Mouse (Mus musculus): ENCODE measurements at regions not wholly inside any gene's neighbourhood (a gene's known extent, or its start where the extent isn't known, plus 50 kb on each side); places are given as distances from the start of the nearest gene placed in this dataset.

DNA sequence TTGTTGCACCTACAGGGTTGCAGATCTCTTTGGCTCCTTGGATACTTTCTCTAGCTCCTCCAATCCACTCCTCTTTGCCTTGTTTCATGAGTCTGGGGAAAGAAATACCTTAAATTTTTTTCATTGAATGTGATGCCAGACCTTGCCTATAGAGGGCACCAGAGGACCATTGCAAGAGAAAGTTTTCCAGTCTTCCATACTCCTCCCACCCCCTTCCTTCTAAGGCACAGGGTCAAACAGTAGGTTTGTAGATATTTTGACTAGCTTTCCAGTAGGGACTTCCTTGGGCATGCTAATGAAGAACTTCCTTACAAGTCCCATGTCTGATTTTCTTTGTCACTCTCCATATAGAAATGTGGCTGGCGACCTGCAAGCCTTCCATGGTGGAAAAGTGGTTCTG lies 379.3 kb upstream of the Fam98a start:
- Histone ChIP-seq H3K9me3 (ENCODE audit: control insufficient read depth, low read length) (no peaks in the 10 kb centered on the region), H3K27me3 (ENCODE audit: control insufficient read depth, insufficient read depth, low read length) (no peaks in the 10 kb centered on the region), H3K27ac (replicated peaks; ENCODE audit: low read depth, low read length) (no peak overlapping the region), H3K36me3 (ENCODE audit: control insufficient read depth, insufficient read depth, low read length) (no peaks in the 10 kb centered on the region), H3K4me3 (replicated peaks; ENCODE audit: low read length) (no peak overlapping the region), H3K9ac (ENCODE audit: low read depth, low read length, severe bottlenecking) (no peak overlapping the region), H3K4me1 (ENCODE audit: control insufficient read depth, insufficient read depth, low read length) (no peaks in the 10 kb centered on the region), H3K4me2 (replicated peaks; ENCODE audit: low read depth, low read length, severe bottlenecking) (no peak overlapping the region)
- TF ChIP-seq POLR2A (IDR thresholded peaks at IDR 0.05; ENCODE audit: borderline replicate concordance, extremely low read depth, insufficient read depth, insufficient read length) = no peak
- ATAC-seq (ENCODE audit: low FRiP score, low read depth) = no peak; the same call in 1 of the 2 replicates
- WGBS = 59% methylated on average over 1 of the region's 1 CpGs
- DNase-seq (ENCODE audit: low spot score) = peak; percentile 62

DNA sequence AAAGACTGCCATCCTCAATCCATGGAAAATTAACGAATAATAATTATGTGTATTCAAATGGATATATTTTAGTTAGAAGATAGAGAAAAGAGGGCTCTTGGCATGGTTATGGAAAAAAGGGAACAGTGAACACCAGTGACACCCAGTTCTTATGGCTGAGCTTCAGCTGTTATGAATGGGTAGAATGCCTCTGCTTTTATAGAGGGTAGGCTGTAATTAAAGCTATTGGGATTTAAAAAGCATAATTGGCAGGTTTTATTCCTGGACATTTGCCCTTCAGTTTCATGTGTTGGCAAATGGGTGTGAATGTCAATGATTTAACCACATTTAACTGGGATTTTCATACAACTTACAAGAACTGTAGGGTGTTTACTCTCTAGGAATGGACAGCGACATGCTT lies 368.5 kb upstream of the Fam98a start:
- no peak for ATAC-seq (ENCODE audit: low FRiP score, low read depth)

DNA sequence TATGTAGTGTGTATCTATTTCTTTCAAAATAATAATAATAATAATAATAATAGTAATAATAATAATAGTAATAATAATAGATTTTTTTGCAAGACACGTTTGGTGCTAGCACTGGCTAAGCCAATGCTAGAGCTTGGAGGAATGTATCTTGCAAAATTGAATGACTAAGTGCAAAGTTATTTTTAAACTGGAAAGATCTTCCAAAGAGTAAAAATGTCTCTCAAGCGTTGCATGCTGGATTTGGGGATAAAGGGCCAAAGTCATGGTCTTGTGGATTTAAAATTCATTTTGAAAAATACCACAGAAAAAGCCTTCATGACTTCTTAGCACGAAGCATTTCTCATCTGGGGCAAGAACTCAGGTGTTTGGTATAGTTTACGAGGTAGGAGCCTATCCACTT lies 365.3 kb upstream of the Fam98a start:
- Histone ChIP-seq H3K4me2 (replicated peaks; ENCODE audit: low read depth, low read length, severe bottlenecking) (no peak overlapping the region), H3K27me3 (ENCODE audit: control insufficient read depth, insufficient read depth, low read length) (no peaks in the 10 kb centered on the region), H3K27ac (replicated peaks; ENCODE audit: low read depth, low read length) (no peak overlapping the region), H3K4me3 (replicated peaks; ENCODE audit: low read length) (no peak overlapping the region), H3K9ac (ENCODE audit: low read depth, low read length, severe bottlenecking) (no peak overlapping the region), H3K36me3 (ENCODE audit: control insufficient read depth, insufficient read depth, low read length) (no peaks in the 10 kb centered on the region), H3K9me3 (ENCODE audit: control insufficient read depth, low read length) (no peaks in the 10 kb centered on the region), H3K4me1 (ENCODE audit: control insufficient read depth, insufficient read depth, low read length) (no peaks in the 10 kb centered on the region)
- no peak for TF ChIP-seq POLR2A (IDR thresholded peaks at IDR 0.05; ENCODE audit: borderline replicate concordance, extremely low read depth, insufficient read depth, insufficient read length)
- ATAC-seq (ENCODE audit: low FRiP score, low read depth) (no peak), DNase-seq (ENCODE audit: low spot score) (no peak)
- 70% methylated on average over 4 of the region's 4 CpGs for WGBS

More for the DNA sequence above, 368.5 kb upstream of the Fam98a start:
- no peak overlapping the region for H3K9ac ChIP-seq (ENCODE audit: low read depth, low read length, severe bottlenecking)
- no peak overlapping the region for H3K4me2 ChIP-seq (replicated peaks; ENCODE audit: low read depth, low read length, severe bottlenecking)
- TF ChIP-seq POLR2A (IDR thresholded peaks at IDR 0.05; ENCODE audit: borderline replicate concordance, extremely low read depth, insufficient read depth, insufficient read length) = no peak
- DNase-seq (ENCODE audit: low spot score) = no peak
- H3K36me3 ChIP-seq (ENCODE audit: control insufficient read depth, insufficient read depth, low read length) = no peaks in the 10 kb centered on the region
- H3K4me1 ChIP-seq (ENCODE audit: control insufficient read depth, insufficient read depth, low read length) = no peaks in the 10 kb centered on the region
- WGBS = 78% methylated on average over 2 of the region's 2 CpGs
- H3K27ac ChIP-seq (replicated peaks; ENCODE audit: low read depth, low read length) = no peak overlapping the region
- H3K4me3 ChIP-seq (replicated peaks; ENCODE audit: low read length) = no peak overlapping the region
- H3K9me3 ChIP-seq (ENCODE audit: control insufficient read depth, low read length) = no peaks in the 10 kb centered on the region
- no peaks in the 10 kb centered on the region for H3K27me3 ChIP-seq (ENCODE audit: control insufficient read depth, insufficient read depth, low read length)

DNA sequence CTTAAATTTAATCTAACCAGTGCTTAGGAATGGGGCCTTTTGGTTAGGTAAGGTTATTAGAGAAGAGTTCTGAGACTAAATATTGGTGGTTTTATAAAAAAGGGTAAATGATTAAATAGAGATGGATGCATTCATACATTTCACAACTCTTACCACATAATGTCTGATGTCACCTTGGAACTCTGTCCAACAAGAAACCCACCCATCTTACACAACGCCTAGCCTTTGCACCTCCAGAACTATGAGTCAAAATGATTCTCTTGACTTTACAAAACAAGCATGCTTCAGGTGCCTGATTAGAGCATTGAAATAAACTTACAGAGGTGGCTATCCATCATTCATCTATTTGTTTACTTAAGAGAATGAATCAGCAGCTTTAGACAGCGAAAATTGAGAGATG lies 364.8 kb upstream of the Fam98a start:
- WGBS = 79% methylated on average over 2 of the region's 2 CpGs
- DNase-seq (ENCODE audit: low spot score) (no peak), ATAC-seq (ENCODE audit: low FRiP score, low read depth) (no peak)
- Histone ChIP-seq H3K4me2 (replicated peaks; ENCODE audit: low read depth, low read length, severe bottlenecking) (no peak overlapping the region), H3K27me3 (ENCODE audit: control insufficient read depth, insufficient read depth, low read length) (no peaks in the 10 kb centered on the region), H3K36me3 (ENCODE audit: control insufficient read depth, insufficient read depth, low read length) (no peaks in the 10 kb centered on the region), H3K27ac (replicated peaks; ENCODE audit: low read depth, low read length) (no peak overlapping the region), H3K9ac (ENCODE audit: low read depth, low read length, severe bottlenecking) (no peak overlapping the region), H3K9me3 (ENCODE audit: control insufficient read depth, low read length) (no peaks in the 10 kb centered on the region), H3K4me1 (ENCODE audit: control insufficient read depth, insufficient read depth, low read length) (no peaks in the 10 kb centered on the region), H3K4me3 (replicated peaks; ENCODE audit: low read length) (no peak overlapping the region)
- TF ChIP-seq POLR2A (IDR thresholded peaks at IDR 0.05; ENCODE audit: borderline replicate concordance, extremely low read depth, insufficient read depth, insufficient read length) = no peak

DNA sequence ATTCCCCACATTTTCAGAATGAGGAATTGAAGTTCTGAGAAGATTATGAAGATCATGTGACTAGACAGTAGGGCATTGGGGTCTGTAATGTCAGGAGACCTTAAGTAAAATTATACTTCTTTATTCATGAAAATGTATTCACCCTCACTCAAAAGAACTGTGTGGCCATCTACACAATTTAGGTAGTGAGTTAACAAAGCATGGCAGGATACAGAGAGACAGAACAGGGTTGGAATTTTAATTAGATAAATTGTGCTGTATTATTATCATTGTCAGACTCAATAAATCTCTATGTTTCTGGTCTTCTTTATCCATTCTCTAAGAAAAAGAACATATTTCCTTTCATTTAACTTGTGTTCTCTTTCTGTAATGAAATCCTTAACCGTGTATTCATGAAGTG lies 363.5 kb upstream of the Fam98a start:
- no peak overlapping the region for H3K4me2 ChIP-seq (replicated peaks; ENCODE audit: low read depth, low read length, severe bottlenecking)
- H3K4me3 ChIP-seq (replicated peaks; ENCODE audit: low read length) = no peak overlapping the region
- no peak for ATAC-seq (ENCODE audit: low FRiP score, low read depth)
- TF ChIP-seq POLR2A (IDR thresholded peaks at IDR 0.05; ENCODE audit: borderline replicate concordance, extremely low read depth, insufficient read depth, insufficient read length) = no peak
- H3K27me3 ChIP-seq (ENCODE audit: control insufficient read depth, insufficient read depth, low read length) = no peaks in the 10 kb centered on the region
- no peak overlapping the region for H3K9ac ChIP-seq (ENCODE audit: low read depth, low read length, severe bottlenecking)
- WGBS = 79% methylated on average over 1 of the region's 1 CpGs
- H3K9me3 ChIP-seq (ENCODE audit: control insufficient read depth, low read length) = no peaks in the 10 kb centered on the region
- DNase-seq (ENCODE audit: low spot score) = no peak
- H3K36me3 ChIP-seq (ENCODE audit: control insufficient read depth, insufficient read depth, low read length) = no peaks in the 10 kb centered on the region
- H3K27ac ChIP-seq (replicated peaks; ENCODE audit: low read depth, low read length) = no peak overlapping the region
- H3K4me1 ChIP-seq (ENCODE audit: control insufficient read depth, insufficient read depth, low read length) = no peaks in the 10 kb centered on the region

DNA sequence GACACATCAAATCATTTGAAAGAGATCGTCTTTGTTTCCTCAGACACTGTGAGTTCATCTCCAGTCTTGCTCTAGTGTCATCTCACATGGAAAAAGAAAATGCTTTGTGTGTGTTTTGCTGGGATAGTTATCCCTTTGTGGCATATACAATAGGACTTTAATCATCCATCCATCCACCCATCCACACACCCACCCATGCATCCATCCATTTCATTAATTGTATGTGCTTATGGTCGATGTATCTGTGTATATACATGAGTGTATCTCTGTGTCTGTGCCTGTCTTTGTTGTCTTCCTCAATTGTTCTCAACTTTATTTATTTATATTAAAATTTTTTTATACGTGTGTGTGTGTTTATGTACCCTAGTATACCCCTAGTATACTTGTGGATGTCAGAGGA lies 355.3 kb upstream of the Fam98a start:
- no peak overlapping the region for H3K27ac ChIP-seq (replicated peaks; ENCODE audit: low read depth, low read length)
- no peaks in the 10 kb centered on the region for H3K4me1 ChIP-seq (ENCODE audit: control insufficient read depth, insufficient read depth, low read length)
- H3K9me3 ChIP-seq (ENCODE audit: control insufficient read depth, low read length) = no peaks in the 10 kb centered on the region
- H3K27me3 ChIP-seq (ENCODE audit: control insufficient read depth, insufficient read depth, low read length) = no peaks in the 10 kb centered on the region
- TF ChIP-seq POLR2A (IDR thresholded peaks at IDR 0.05; ENCODE audit: borderline replicate concordance, extremely low read depth, insufficient read depth, insufficient read length) = no peak
- H3K36me3 ChIP-seq (ENCODE audit: control insufficient read depth, insufficient read depth, low read length) = no peaks in the 10 kb centered on the region
- H3K4me3 ChIP-seq (replicated peaks; ENCODE audit: low read length) = no peak overlapping the region
- DNase-seq (ENCODE audit: low spot score) = no peak
- ATAC-seq (ENCODE audit: low FRiP score, low read depth) = no peak
- H3K4me2 ChIP-seq (replicated peaks; ENCODE audit: low read depth, low read length, severe bottlenecking) = no peak overlapping the region
- no peak overlapping the region for H3K9ac ChIP-seq (ENCODE audit: low read depth, low read length, severe bottlenecking)
- WGBS = 86% methylated on average over 3 of the region's 3 CpGs

Measured in limb, embryonic 14.5 days (tissue).